Mouse (Mus musculus) heart, postnatal 0 days (tissue): Measurements from ENCODE around the gene Slc22a15. TPM values are rescaled to one million over a fixed set of nuclear protein-coding genes. Genes with fewer than 3 reads are reported as not detected.

Source experiments
- ATAC-seq: fragments of 200-750 bp; cut with Nextera tagmentation; 2 replicates; pipeline ENCODE4 v1.8.0; 2017; ENCODE audit warnings: low read depth, moderate number of reproducible peaks, moderate library complexity; ENCODE audit not compliant: insufficient read depth
- DNase-seq: peaks from one replicate; pipeline ENCODE4 v3.0.0-alpha.2; 2016; ENCODE audit warnings: low spot score
- H3K27ac ChIP-seq: fragments of 300-500 bp; sonication (generic); 2 replicates; pipeline ENCODE4 v1.5.1; 2014; ENCODE audit warnings: low read depth, mild to moderate bottlenecking
- H3K27me3 ChIP-seq: fragments of 300-500 bp; sonication (generic); 2 replicates; pipeline ENCODE4 v1.6.1; 2014; ENCODE audit warnings: low read length, mixed read lengths; ENCODE audit not compliant: control insufficient read depth, insufficient read depth
- H3K36me3 ChIP-seq: fragments of 300-500 bp; sonication (generic); replicated peaks from 2 replicates; pipeline ENCODE4 v1.6.1; 2014; ENCODE audit warnings: low read length, mixed read lengths; ENCODE audit not compliant: control insufficient read depth, insufficient read depth
- H3K4me1 ChIP-seq: fragments of 300-500 bp; sonication (generic); 2 replicates; pipeline ENCODE4 v1.6.1; 2014; ENCODE audit warnings: antibody characterized with exemption; ENCODE audit not compliant: control insufficient read depth, insufficient read depth
- H3K4me2 ChIP-seq: fragments of 300-500 bp; sonication (generic); 2 replicates; pipeline ENCODE4 v1.6.1; 2014; ENCODE audit warnings: low read depth, mild to moderate bottlenecking, low read length, moderate library complexity
- H3K4me3 ChIP-seq: fragments of 300-500 bp; sonication (generic); 2 replicates; pipeline ENCODE4 v1.5.1; 2014; ENCODE audit warnings: low read depth, low read length
- H3K9ac ChIP-seq: fragments of 300-500 bp; sonication (generic); replicated peaks from 2 replicates; pipeline ENCODE4 v1.6.1; 2014; ENCODE audit warnings: low read depth, low read length, mixed read lengths
- H3K9me3 ChIP-seq: fragments of 300-500 bp; sonication (generic); replicated peaks from 2 replicates; pipeline ENCODE4 v1.6.1; 2016; ENCODE audit warnings: low read length; ENCODE audit not compliant: control insufficient read depth
- CTCF ChIP-seq: IDR thresholded peaks from 2 replicates; pipeline ENCODE4 v1.5.1; 2016; ENCODE audit warnings: antibody characterized with exemption, control low read depth, low read depth
- EP300 ChIP-seq: IDR thresholded peaks from 2 replicates; pipeline ENCODE4 v1.6.1; 2016; ENCODE audit warnings: antibody characterized with exemption, low read depth
- WGBS: fragments of 180-500 bp; shearing (Covaris S2); extraction: QIAGEN DNeasy Blood & Tissue Kit; methylation state at CpG from one replicate; pipeline ENCODE4 v1.1.7; 2014; 5-methylcytosine and 5-hydroxymethylcytosine counted together
- polyA plus RNA-seq: library from polyadenylated mRNA; unstranded; fragments of >200 nt; fragmentation: Nextera tagmentation; extraction: Ambion mirVana; gene quantifications from 2 replicates; pipeline ENCODE4 v1.2.1, GENCODE M21; 2015
- total RNA-seq: library from RNA; depleted of rRNA; stranded (reverse); fragments of >200 nt; gene quantifications from 2 replicates; pipeline ENCODE4 v1.2.3, GENCODE M21; 2014; ENCODE audit warnings: low replicate concordance

Gene Slc22a15
- total and polyA plus RNA-seq, 2 experiments from 2014 or later = 3.2 to 11.0 TPM

- TF ChIP-seq EP300 = no peak
- TF ChIP-seq CTCF = no peak
- no peaks in the 10 kb centered on the region; the same call in 1 of the 2 replicates for H3K9me3 ChIP-seq
- no peaks in the 10 kb centered on the region for H3K27me3 ChIP-seq
- no peaks in the 10 kb centered on the region for H3K36me3 ChIP-seq
- no peak overlapping the region for H3K27ac ChIP-seq
- peak overlapping the region; percentile 51 for H3K4me2 ChIP-seq
- H3K9ac ChIP-seq = peak overlapping the region; percentile 18; the same call in 1 of the 2 replicates
- DNase-seq (peak; percentile 69), ATAC-seq (peak; percentile 82)
- H3K4me3 ChIP-seq = peak overlapping the region; percentile 21
- peaks cover 11% of the 10 kb centered on the region; the same call in 1 of the 2 replicates for H3K4me1 ChIP-seq
- 4% methylated on average over 8 of the region's 8 CpGs for WGBS
These were observed 88.2 kb downstream of the Slc22a15 start for GRCm38 (mm10) chr3:101836045-101836444.

GRCm38 (mm10) chr3:101831189-101831858, 92.9 kb downstream of the Slc22a15 start:
- DNase-seq (no peak), ATAC-seq (no peak)
- 38% methylated on average over 10 of the region's 10 CpGs for WGBS
- Histone ChIP-seq H3K9ac (no peak overlapping the region), H3K27me3 (no peaks in the 10 kb centered on the region), H3K4me1 (peaks cover 9% of the 10 kb centered on the region; the same call in 1 of the 2 replicates), H3K4me2 (no peak overlapping the region), H3K27ac (no peak overlapping the region), H3K4me3 (no peak overlapping the region), H3K9me3 (no peaks in the 10 kb centered on the region), H3K36me3 (no peaks in the 10 kb centered on the region)
- TF ChIP-seq CTCF (no peak), EP300 (no peak)

- no peak overlapping the region for H3K27ac ChIP-seq
- H3K27me3 ChIP-seq = no peaks in the 10 kb centered on the region
- no peak overlapping the region for H3K9ac ChIP-seq
- H3K36me3 ChIP-seq = no peaks in the 10 kb centered on the region
- no peaks in the 10 kb centered on the region for H3K9me3 ChIP-seq
- H3K4me1 ChIP-seq = no peaks in the 10 kb centered on the region
- 73% methylated on average over 10 of the region's 10 CpGs for WGBS
- ATAC-seq (no peak), DNase-seq (no peak)
- no peak overlapping the region for H3K4me2 ChIP-seq
- no peak overlapping the region for H3K4me3 ChIP-seq
- no peak for TF ChIP-seq CTCF
- no peak for TF ChIP-seq EP300
These were observed 94.2 kb downstream of the Slc22a15 start for GRCm38 (mm10) chr3:101829881-101830616.

- DNase-seq (no peak), ATAC-seq (no peak)
- Histone ChIP-seq H3K9ac (no peak overlapping the region), H3K9me3 (no peaks in the 10 kb centered on the region), H3K27me3 (no peaks in the 10 kb centered on the region), H3K4me2 (no peak overlapping the region), H3K27ac (no peak overlapping the region), H3K4me1 (no peaks in the 10 kb centered on the region), H3K36me3 (no peaks in the 10 kb centered on the region), H3K4me3 (no peak overlapping the region)
- WGBS = 56% methylated on average over 3 of the region's 3 CpGs
- no peak for TF ChIP-seq CTCF
- TF ChIP-seq EP300 = no peak
These were observed 95.7 kb downstream of the Slc22a15 start for GRCm38 (mm10) chr3:101828595-101828994.

GRCm38 (mm10) chr3:101827220-101827715, 97.0 kb downstream of the Slc22a15 start:
- ATAC-seq (no peak), DNase-seq (no peak)
- Histone ChIP-seq H3K27me3 (no peaks in the 10 kb centered on the region), H3K4me3 (no peak overlapping the region), H3K4me1 (no peaks in the 10 kb centered on the region), H3K4me2 (no peak overlapping the region), H3K9me3 (no peaks in the 10 kb centered on the region), H3K36me3 (no peaks in the 10 kb centered on the region), H3K27ac (no peak overlapping the region), H3K9ac (no peak overlapping the region)
- TF ChIP-seq EP300 (no peak), CTCF (no peak)
- 76% methylated on average over 6 of the region's 6 CpGs for WGBS
